Mouse (Mus musculus) intestine, embryonic 16.5 days (tissue): Measurements from ENCODE around the gene Mtcl1. TPM values are rescaled to one million over a fixed set of nuclear protein-coding genes. Genes with fewer than 3 reads are reported as not detected.

Experiments used
- ATAC-seq: fragments of 200-750 bp; cut with Nextera tagmentation; 2 replicates; pipeline ENCODE4 v1.8.0; 2017; ENCODE audit warnings: moderate TSS enrichment, moderate library complexity
- H3K27ac ChIP-seq: fragments of 300-500 bp; sonication (generic); 2 replicates; pipeline ENCODE4 v1.5.1; 2014; ENCODE audit warnings: mild to moderate bottlenecking, low read length
- H3K27me3 ChIP-seq: fragments of 300-500 bp; sonication (generic); replicated peaks from 2 replicates; pipeline ENCODE4 v1.6.1; 2014; ENCODE audit warnings: low read length, control low read depth, mixed read lengths; ENCODE audit not compliant: control insufficient read depth, insufficient read depth
- H3K36me3 ChIP-seq: fragments of 300-500 bp; sonication (generic); 2 replicates; pipeline ENCODE4 v1.6.1; 2014; ENCODE audit warnings: low read length, control low read depth; ENCODE audit not compliant: control insufficient read depth, insufficient read depth
- H3K4me1 ChIP-seq: fragments of 300-500 bp; sonication (generic); 2 replicates; pipeline ENCODE4 v1.6.1; 2014; ENCODE audit warnings: low read length, control low read depth, mixed read lengths; ENCODE audit not compliant: control insufficient read depth, insufficient read depth
- H3K4me2 ChIP-seq: fragments of 300-500 bp; sonication (generic); 2 replicates; pipeline ENCODE4 v1.6.1; 2014; ENCODE audit warnings: low read depth, low read length, control low read depth
- H3K4me3 ChIP-seq: fragments of 300-500 bp; sonication (generic); 2 replicates; pipeline ENCODE4 v1.5.1; 2014; ENCODE audit warnings: mild to moderate bottlenecking, low read length
- H3K9ac ChIP-seq: fragments of 300-500 bp; sonication (generic); 2 replicates; pipeline ENCODE4 v1.6.1; 2014; ENCODE audit warnings: low read depth, low read length
- H3K9me3 ChIP-seq: fragments of 300-500 bp; sonication (generic); 2 replicates; pipeline ENCODE4 v1.6.1; 2016; ENCODE audit warnings: low read length, control low read depth; ENCODE audit not compliant: control insufficient read depth
- WGBS: fragments of 180-500 bp; shearing (Covaris S2); extraction: QIAGEN DNeasy Blood & Tissue Kit; methylation state at CpG from one replicate; pipeline ENCODE4 v1.1.7; 2014; 5-methylcytosine and 5-hydroxymethylcytosine counted together
- polyA plus RNA-seq: library from polyadenylated mRNA; unstranded; fragments of >200 nt; fragmentation: Nextera tagmentation; extraction: Ambion mirVana; gene quantifications from 2 replicates; pipeline ENCODE4 v1.2.1, GENCODE M21; 2015

Gene Mtcl1
- polyA plus RNA-seq, 1 experiment from 2014 or later, result 4.1 TPM

GRCm38 (mm10) chr17:66480491-66481278 lies 31.1 kb upstream of the Mtcl1 start:
- H3K4me1 ChIP-seq, result no peaks in the 10 kb centered on the region
- 37% methylated on average over 17 of the region's 17 CpGs for WGBS
- no peaks in the 10 kb centered on the region for H3K36me3 ChIP-seq
- H3K4me3 ChIP-seq, result no peak overlapping the region
- ATAC-seq, result no peak
- H3K27me3 ChIP-seq, result no peaks in the 10 kb centered on the region
- H3K9me3 ChIP-seq, result no peaks in the 10 kb centered on the region
- H3K9ac ChIP-seq, result no peak overlapping the region
- no peak overlapping the region for H3K4me2 ChIP-seq
- H3K27ac ChIP-seq, result no peak overlapping the region

GRCm38 (mm10) chr17:66479813-66480490 lies 30.4 kb upstream of the Mtcl1 start:
- Histone ChIP-seq H3K4me3 (peak overlapping the region; percentile 3; the same call in 1 of the 2 replicates), H3K27ac (no peak overlapping the region), H3K36me3 (no peaks in the 10 kb centered on the region), H3K9me3 (no peaks in the 10 kb centered on the region), H3K27me3 (no peaks in the 10 kb centered on the region), H3K9ac (no peak overlapping the region), H3K4me1 (no peaks in the 10 kb centered on the region), H3K4me2 (peak overlapping the region; percentile 37)
- 24% methylated on average over 21 of the region's 21 CpGs for WGBS
- ATAC-seq, result peak; percentile 40; the same call in 1 of the 2 replicates

- H3K9ac ChIP-seq, result no peak overlapping the region
- H3K9me3 ChIP-seq, result no peaks in the 10 kb centered on the region
- H3K4me2 ChIP-seq, result peak overlapping the region; percentile 37
- no peaks in the 10 kb centered on the region for H3K36me3 ChIP-seq
- no peaks in the 10 kb centered on the region for H3K27me3 ChIP-seq
- peak; percentile 52 for ATAC-seq
- no peaks in the 10 kb centered on the region for H3K4me1 ChIP-seq
- H3K4me3 ChIP-seq, result peak overlapping the region; percentile 3
- H3K27ac ChIP-seq, result no peak overlapping the region
- WGBS, result 32% methylated on average over 13 of the region's 13 CpGs
These were observed 29.8 kb upstream of the Mtcl1 start for GRCm38 (mm10) chr17:66479311-66479710.

GRCm38 (mm10) chr17:66473205-66473604 lies 23.7 kb upstream of the Mtcl1 start:
- no peak overlapping the region for H3K4me2 ChIP-seq
- ATAC-seq, result no peak
- no peak overlapping the region for H3K9ac ChIP-seq
- no peak overlapping the region for H3K4me3 ChIP-seq
- H3K27ac ChIP-seq, result no peak overlapping the region
- no peaks in the 10 kb centered on the region for H3K4me1 ChIP-seq
- no peaks in the 10 kb centered on the region for H3K36me3 ChIP-seq
- 85% methylated on average over 1 of the region's 1 CpGs for WGBS
- H3K27me3 ChIP-seq, result no peaks in the 10 kb centered on the region
- H3K9me3 ChIP-seq, result no peaks in the 10 kb centered on the region

GRCm38 (mm10) chr17:66471775-66472174 lies 22.2 kb upstream of the Mtcl1 start:
- 56% methylated on average over 5 of the region's 5 CpGs for WGBS
- no peak overlapping the region for H3K9ac ChIP-seq
- no peak overlapping the region for H3K4me2 ChIP-seq
- no peaks in the 10 kb centered on the region for H3K4me1 ChIP-seq
- no peak overlapping the region for H3K27ac ChIP-seq
- H3K4me3 ChIP-seq, result no peak overlapping the region
- no peak for ATAC-seq
- H3K36me3 ChIP-seq, result no peaks in the 10 kb centered on the region
- H3K9me3 ChIP-seq, result no peaks in the 10 kb centered on the region
- no peaks in the 10 kb centered on the region for H3K27me3 ChIP-seq

GRCm38 (mm10) chr17:66471252-66471651 lies 21.7 kb upstream of the Mtcl1 start:
- Histone ChIP-seq H3K4me3 (no peak overlapping the region), H3K27ac (no peak overlapping the region), H3K27me3 (no peaks in the 10 kb centered on the region), H3K9ac (no peak overlapping the region), H3K4me2 (no peak overlapping the region), H3K4me1 (no peaks in the 10 kb centered on the region), H3K36me3 (no peaks in the 10 kb centered on the region), H3K9me3 (no peaks in the 10 kb centered on the region)
- no peak for ATAC-seq
- WGBS, result 67% methylated on average over 4 of the region's 4 CpGs

- no peak for ATAC-seq
- H3K9me3 ChIP-seq, result no peaks in the 10 kb centered on the region
- no peaks in the 10 kb centered on the region for H3K4me1 ChIP-seq
- WGBS, result 60% methylated on average over 8 of the region's 8 CpGs
- no peak overlapping the region for H3K4me2 ChIP-seq
- H3K9ac ChIP-seq, result no peak overlapping the region
- H3K4me3 ChIP-seq, result no peak overlapping the region
- H3K27ac ChIP-seq, result no peak overlapping the region
- no peaks in the 10 kb centered on the region for H3K27me3 ChIP-seq
- no peaks in the 10 kb centered on the region for H3K36me3 ChIP-seq
These were observed 20.5 kb upstream of the Mtcl1 start for GRCm38 (mm10) chr17:66470020-66470419.

GRCm38 (mm10) chr17:66457278-66457677 lies 7.7 kb upstream of the Mtcl1 start:
- H3K4me2 ChIP-seq, result no peak overlapping the region
- no peaks in the 10 kb centered on the region for H3K9me3 ChIP-seq
- no peaks in the 10 kb centered on the region for H3K36me3 ChIP-seq
- no peak overlapping the region for H3K27ac ChIP-seq
- WGBS, result 80% methylated on average over 1 of the region's 1 CpGs
- ATAC-seq, result no peak
- no peaks in the 10 kb centered on the region for H3K4me1 ChIP-seq
- no peak overlapping the region for H3K9ac ChIP-seq
- H3K27me3 ChIP-seq, result peaks cover 4% of the 10 kb centered on the region; the same call in 1 of the 2 replicates
- no peak overlapping the region for H3K4me3 ChIP-seq

- 3% methylated on average over 11 of the region's 11 CpGs for WGBS
- H3K4me3 ChIP-seq, result no peak overlapping the region
- no peak for ATAC-seq
- no peak overlapping the region for H3K9ac ChIP-seq
- peaks cover 14% of the 10 kb centered on the region for H3K4me1 ChIP-seq
- H3K27me3 ChIP-seq, result peaks cover 43% of the 10 kb centered on the region
- no peak overlapping the region for H3K27ac ChIP-seq
- no peaks in the 10 kb centered on the region for H3K36me3 ChIP-seq
- peak overlapping the region; percentile 99; the same call in 1 of the 2 replicates for H3K4me2 ChIP-seq
- no peaks in the 10 kb centered on the region for H3K9me3 ChIP-seq
These were observed 1.6 kb upstream of the Mtcl1 start for GRCm38 (mm10) chr17:66451143-66451542.
